Mouse (Mus musculus): ENCODE measurements at regions not wholly inside any gene's neighbourhood (a gene's known extent, or its start where the extent isn't known, plus 50 kb on each side); places are given as distances from the start of the nearest gene placed in this dataset.

DNA sequence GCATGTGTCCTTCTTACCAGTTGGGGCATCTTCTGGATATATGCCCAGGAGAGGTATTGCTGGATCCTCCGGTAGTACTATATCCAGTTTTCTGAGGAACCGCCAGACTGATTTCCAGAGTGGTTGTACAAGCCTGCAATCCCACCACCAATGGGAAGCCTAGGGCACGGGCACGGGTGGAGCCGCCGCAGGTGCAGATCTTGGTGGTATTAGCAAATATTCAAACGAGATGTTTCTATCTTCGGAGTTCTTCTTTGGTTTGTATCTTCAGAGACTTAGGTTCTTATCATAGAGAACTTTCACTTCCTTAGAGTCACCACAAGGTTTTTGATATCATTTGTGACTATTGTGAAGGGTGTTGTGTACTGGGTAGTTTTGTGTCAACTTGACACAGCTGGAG is 103.1 kb downstream of the Btbd35f12 start:
- peak; percentile 9 to 45 for DNase-seq
